Mouse (Mus musculus): Measurements from ENCODE around the gene Dph2. TPM values are rescaled to one million over a fixed set of nuclear protein-coding genes. Genes with fewer than 3 reads are reported as not detected.
A peak's percentile ranks its signal among the peaks of the same experiment; 100 is the strongest.

Dph2 gene
- polyA plus RNA-seq, 1 experiment, result 6.9 TPM

GRCm38 (mm10) chr4:117926545-117927482 is 35.0 kb upstream of the Dph2 start:
- Histone ChIP-seq H3K27me3 (ENCODE audit: control insufficient read depth, insufficient read depth, low read length) (peaks cover 22% of the 10 kb centered on the region), H3K4me3 (ENCODE audit: low read depth, low read length) (peak overlapping the region; percentile 48), H3K36me3 (ENCODE audit: control insufficient read depth, insufficient read depth, low read length) (no peaks in the 10 kb centered on the region), H3K27ac (ENCODE audit: insufficient read depth, low read depth, low read length) (no peak overlapping the region), H3K4me1 (ENCODE audit: control insufficient read depth, insufficient read depth, insufficient read length, low read length) (peaks cover 14% of the 10 kb centered on the region)
- WGBS, result 3% methylated on average over 70 of the region's 71 CpGs
- TF ChIP-seq CTCF (IDR thresholded peaks at IDR 0.05; ENCODE audit: extremely low read depth, insufficient read length, insufficient replicate concordance, low read depth, low read length), result peak; percentile 3; the same call in 1 of the 2 replicates
- no peak for TF ChIP-seq POLR2A (IDR thresholded peaks at IDR 0.05; ENCODE audit: low read depth, low read length)

GRCm38 (mm10) chr4:117924916-117925315 is 33.1 kb upstream of the Dph2 start:
- TF ChIP-seq CTCF (IDR thresholded peaks at IDR 0.05; ENCODE audit: extremely low read depth, insufficient read length, insufficient replicate concordance, low read depth, low read length), result no peak
- TF ChIP-seq POLR2A (IDR thresholded peaks at IDR 0.05; ENCODE audit: low read depth, low read length), result no peak
- H3K4me1 ChIP-seq (ENCODE audit: control insufficient read depth, insufficient read depth, insufficient read length, low read length), result peaks cover 14% of the 10 kb centered on the region
- WGBS, result 52% methylated on average over 6 of the region's 6 CpGs
- H3K4me3 ChIP-seq (ENCODE audit: low read depth, low read length), result no peak overlapping the region
- peaks cover 22% of the 10 kb centered on the region for H3K27me3 ChIP-seq (ENCODE audit: control insufficient read depth, insufficient read depth, low read length)
- H3K27ac ChIP-seq (ENCODE audit: insufficient read depth, low read depth, low read length), result no peak overlapping the region
- H3K36me3 ChIP-seq (ENCODE audit: control insufficient read depth, insufficient read depth, low read length), result no peaks in the 10 kb centered on the region

- WGBS, result 68% methylated on average over 2 of the region's 2 CpGs
- no peak overlapping the region for H3K4me3 ChIP-seq (ENCODE audit: low read depth, low read length)
- peaks cover 15% of the 10 kb centered on the region for H3K27me3 ChIP-seq (ENCODE audit: control insufficient read depth, insufficient read depth, low read length)
- no peaks in the 10 kb centered on the region for H3K36me3 ChIP-seq (ENCODE audit: control insufficient read depth, insufficient read depth, low read length)
- peaks cover 8% of the 10 kb centered on the region for H3K4me1 ChIP-seq (ENCODE audit: control insufficient read depth, insufficient read depth, insufficient read length, low read length)
- no peak overlapping the region for H3K27ac ChIP-seq (ENCODE audit: insufficient read depth, low read depth, low read length)
- TF ChIP-seq CTCF (IDR thresholded peaks at IDR 0.05; ENCODE audit: extremely low read depth, insufficient read length, insufficient replicate concordance, low read depth, low read length), result no peak
- TF ChIP-seq POLR2A (IDR thresholded peaks at IDR 0.05; ENCODE audit: low read depth, low read length), result no peak
Measured at GRCm38 (mm10) chr4:117923450-117923849, 31.6 kb upstream of the Dph2 start.

GRCm38 (mm10) chr4:117921358-117921757 is 29.5 kb upstream of the Dph2 start:
- Histone ChIP-seq H3K27ac (ENCODE audit: insufficient read depth, low read depth, low read length) (no peak overlapping the region), H3K36me3 (ENCODE audit: control insufficient read depth, insufficient read depth, low read length) (no peaks in the 10 kb centered on the region), H3K27me3 (ENCODE audit: control insufficient read depth, insufficient read depth, low read length) (no peaks in the 10 kb centered on the region), H3K4me3 (ENCODE audit: low read depth, low read length) (no peak overlapping the region), H3K4me1 (ENCODE audit: control insufficient read depth, insufficient read depth, insufficient read length, low read length) (peaks cover 6% of the 10 kb centered on the region; the same call in 1 of the 2 replicates)
- no peak for TF ChIP-seq CTCF (IDR thresholded peaks at IDR 0.05; ENCODE audit: extremely low read depth, insufficient read length, insufficient replicate concordance, low read depth, low read length)
- TF ChIP-seq POLR2A (IDR thresholded peaks at IDR 0.05; ENCODE audit: low read depth, low read length), result no peak
- 95% methylated on average over 2 of the region's 2 CpGs for WGBS

GRCm38 (mm10) chr4:117918762-117919161 is 26.9 kb upstream of the Dph2 start:
- Histone ChIP-seq H3K4me3 (ENCODE audit: low read depth, low read length) (no peak overlapping the region), H3K36me3 (ENCODE audit: control insufficient read depth, insufficient read depth, low read length) (no peaks in the 10 kb centered on the region), H3K27me3 (ENCODE audit: control insufficient read depth, insufficient read depth, low read length) (no peaks in the 10 kb centered on the region), H3K27ac (ENCODE audit: insufficient read depth, low read depth, low read length) (no peak overlapping the region), H3K4me1 (ENCODE audit: control insufficient read depth, insufficient read depth, insufficient read length, low read length) (peaks cover 12% of the 10 kb centered on the region)
- TF ChIP-seq CTCF (IDR thresholded peaks at IDR 0.05; ENCODE audit: extremely low read depth, insufficient read length, insufficient replicate concordance, low read depth, low read length) (no peak), POLR2A (IDR thresholded peaks at IDR 0.05; ENCODE audit: low read depth, low read length) (no peak)
- WGBS, result 66% methylated on average over 5 of the region's 5 CpGs

- no peaks in the 10 kb centered on the region for H3K27me3 ChIP-seq (ENCODE audit: control insufficient read depth, insufficient read depth, low read length)
- H3K4me1 ChIP-seq (ENCODE audit: control insufficient read depth, insufficient read depth, insufficient read length, low read length), result peaks cover 13% of the 10 kb centered on the region
- 19% methylated on average over 3 of the region's 3 CpGs for WGBS
- no peak overlapping the region for H3K27ac ChIP-seq (ENCODE audit: insufficient read depth, low read depth, low read length)
- no peak for TF ChIP-seq POLR2A (IDR thresholded peaks at IDR 0.05; ENCODE audit: low read depth, low read length)
- no peak for TF ChIP-seq CTCF (IDR thresholded peaks at IDR 0.05; ENCODE audit: extremely low read depth, insufficient read length, insufficient replicate concordance, low read depth, low read length)
- no peak overlapping the region for H3K4me3 ChIP-seq (ENCODE audit: low read depth, low read length)
- H3K36me3 ChIP-seq (ENCODE audit: control insufficient read depth, insufficient read depth, low read length), result no peaks in the 10 kb centered on the region
Measured at GRCm38 (mm10) chr4:117918261-117918660, 26.4 kb upstream of the Dph2 start.

GRCm38 (mm10) chr4:117917847-117918246 is 26.0 kb upstream of the Dph2 start:
- Histone ChIP-seq H3K4me3 (ENCODE audit: low read depth, low read length) (no peak overlapping the region), H3K27ac (ENCODE audit: insufficient read depth, low read depth, low read length) (no peak overlapping the region), H3K36me3 (ENCODE audit: control insufficient read depth, insufficient read depth, low read length) (no peaks in the 10 kb centered on the region), H3K4me1 (ENCODE audit: control insufficient read depth, insufficient read depth, insufficient read length, low read length) (peaks cover 17% of the 10 kb centered on the region), H3K27me3 (ENCODE audit: control insufficient read depth, insufficient read depth, low read length) (no peaks in the 10 kb centered on the region)
- WGBS, result 68% methylated on average over 4 of the region's 4 CpGs
- no peak for TF ChIP-seq CTCF (IDR thresholded peaks at IDR 0.05; ENCODE audit: extremely low read depth, insufficient read length, insufficient replicate concordance, low read depth, low read length)
- no peak for TF ChIP-seq POLR2A (IDR thresholded peaks at IDR 0.05; ENCODE audit: low read depth, low read length)

All from small intestine, adult 2 months (tissue).